Mouse (Mus musculus) layer of hippocampus, adult 18-20 months (tissue): ENCODE measurements around the gene AL607142.1. TPM values are rescaled to one million over a fixed set of nuclear protein-coding genes. Genes with fewer than 3 reads are reported as not detected.

Experiments
- total RNA-seq, 2 experiments: library from RNA; stranded (reverse); gene quantifications; 2 replicates each; pipeline ENCODE4 v1.2.3; 2021

Gene AL607142.1
- total RNA-seq, 2 experiments from 2014 or later, result not detected

Other genes starting within 250 kb of the AL607142.1 start
- not detected for gene Edn2, start 96.2 kb downstream of the AL607142.1 start, total RNA-seq
- 10 to 100 TPM; 40.7 to 40.9 TPM for gene Foxo6, start 222.4 kb downstream of the AL607142.1 start, total RNA-seq